Comparison of ENCODE assay signal across 8 mouse cellular contexts in genomic region chr11:69098039-69098761, GRCm38 (mm10). TPM values are rescaled to one million over a fixed set of nuclear protein-coding genes. Genes with fewer than 3 reads are reported as not detected.
A peak's percentile ranks its signal among the peaks of the same experiment; 100 is the strongest.
DNase-seq lines count a peak whose midpoint lies in the region; ATAC-seq and TF ChIP-seq lines count a peak whose summit lies in the region.

No protein-coding gene starts in this region.

- no peak for ATAC-seq in heart, embryonic 14.5 days (ENCODE audit: insufficient number of reproducible peaks, insufficient read depth, low FRiP score, low read depth)
- ATAC-seq in embryonic facial prominence, embryonic 15.5 days (ENCODE audit: insufficient number of reproducible peaks, low FRiP score, low TSS enrichment, low read depth) = no peak
- no peak for ATAC-seq in limb, embryonic 12.5 days (ENCODE audit: insufficient number of reproducible peaks, insufficient read depth, low FRiP score, low TSS enrichment, low read depth)

- no peaks in the 10 kb centered on the region for H3K9me3 ChIP-seq in heart, embryonic 14.5 days (ENCODE audit: control insufficient read depth, low read length)
- no peaks in the 10 kb centered on the region for H3K9me3 ChIP-seq in embryonic facial prominence, embryonic 15.5 days (replicated peaks)
- H3K9me3 ChIP-seq in limb, embryonic 12.5 days = no peaks in the 10 kb centered on the region

- no peak for DNase-seq in heart, postnatal 14 days
- DNase-seq in CD4-positive helper T cell, adult 2 months (ENCODE audit: low read depth, low spot score) = peak; percentile 85
- DNase-seq in urinary bladder, postnatal 10 days (ENCODE audit: low spot score) = no peak
- DNase-seq in frontal cortex, adult 2 months (ENCODE audit: extremely low spot score in 1 of 2, low spot score in 1 of 2) = no peak

- H3K36me3 ChIP-seq in heart, embryonic 14.5 days (ENCODE audit: control insufficient read depth, insufficient read depth, low read length) = peaks cover 29% of the 10 kb centered on the region
- H3K36me3 ChIP-seq in embryonic facial prominence, embryonic 15.5 days = peaks cover 28% of the 10 kb centered on the region
- H3K36me3 ChIP-seq in limb, embryonic 12.5 days = peaks cover 27% of the 10 kb centered on the region
- H3K36me3 ChIP-seq in small intestine, adult 2 months (ENCODE audit: control insufficient read depth, insufficient read depth, low read length) = peaks cover 28% of the 10 kb centered on the region

- H3K4me2 ChIP-seq in heart, embryonic 14.5 days (ENCODE audit: low read length) = peak overlapping the region; percentile 93
- peak overlapping the region; percentile 68 for H3K4me2 ChIP-seq in embryonic facial prominence, embryonic 15.5 days (replicated peaks)
- peak overlapping the region; percentile 98 for H3K4me2 ChIP-seq in limb, embryonic 12.5 days

- intact Hi-C loops in heart, postnatal 14 days (cut with DNase I) = loop anchor here (10.0 kb wide), 1 partner anchor 317 kb away; the partner anchor contains the start of gene Kdm6b

- TF ChIP-seq CTCF in small intestine, adult 2 months (IDR thresholded peaks at IDR 0.05; ENCODE audit: extremely low read depth, insufficient read length, insufficient replicate concordance, low read depth, low read length) = no peak

- H3K4me3 ChIP-seq in heart, embryonic 14.5 days (ENCODE audit: control insufficient read depth in 1 of 2, insufficient read depth in 1 of 2, low read depth in 1 of 2, low read length in 2 of 2) = peak overlapping the region; percentile 53 to 57; a peak in 3 of 4 replicates
- H3K4me3 ChIP-seq in embryonic facial prominence, embryonic 15.5 days (replicated peaks) = peak overlapping the region; percentile 60
- peak overlapping the region; percentile 49 for H3K4me3 ChIP-seq in limb, embryonic 12.5 days (replicated peaks)
- H3K4me3 ChIP-seq in small intestine, adult 2 months (ENCODE audit: low read depth, low read length) = peak overlapping the region; percentile 65

- no peak; the same call in 1 of the 2 replicates for TF ChIP-seq POLR2A in small intestine, adult 2 months (IDR thresholded peaks at IDR 0.05; ENCODE audit: low read depth, low read length)

- peak overlapping the region; percentile 88 for H3K9ac ChIP-seq in heart, embryonic 14.5 days (ENCODE audit: low read length)
- H3K9ac ChIP-seq in embryonic facial prominence, embryonic 15.5 days = no peak overlapping the region
- H3K9ac ChIP-seq in limb, embryonic 12.5 days (replicated peaks) = peak overlapping the region; percentile 65; the same call in 1 of the 2 replicates

- WGBS in heart, embryonic 14.5 days = 18% methylated on average over 8 of the region's 8 CpGs
- 24% methylated on average over 8 of the region's 8 CpGs for WGBS in embryonic facial prominence, embryonic 15.5 days
- 23% methylated on average over 8 of the region's 8 CpGs for WGBS in limb, embryonic 12.5 days
- 10% methylated on average over 8 of the region's 8 CpGs for WGBS in small intestine, adult 2 months

- H3K27ac ChIP-seq in heart, embryonic 14.5 days (replicated peaks in 1 of 2; ENCODE audit: control insufficient read depth in 1 of 2, insufficient read depth in 1 of 2, low read depth in 2 of 2, low read length in 2 of 2) = peak overlapping the region; percentile 89 to 99
- peak overlapping the region; percentile 97 for H3K27ac ChIP-seq in embryonic facial prominence, embryonic 15.5 days (replicated peaks)
- peak overlapping the region; percentile 81 for H3K27ac ChIP-seq in limb, embryonic 12.5 days
- H3K27ac ChIP-seq in small intestine, adult 2 months (ENCODE audit: insufficient read depth, low read depth, low read length) = peak overlapping the region; percentile 99

- H3K4me1 ChIP-seq in heart, embryonic 14.5 days (ENCODE audit: control insufficient read depth in 2 of 2, insufficient read depth in 2 of 2, low read length in 2 of 2) = peaks cover 29 to 45% of the 10 kb centered on the region in 2 experiments
- peaks cover 40% of the 10 kb centered on the region for H3K4me1 ChIP-seq in embryonic facial prominence, embryonic 15.5 days
- peaks cover 56% of the 10 kb centered on the region for H3K4me1 ChIP-seq in limb, embryonic 12.5 days (replicated peaks)
- H3K4me1 ChIP-seq in small intestine, adult 2 months (ENCODE audit: control insufficient read depth, insufficient read depth, insufficient read length, low read length) = peaks cover 26% of the 10 kb centered on the region; the same call in 1 of the 2 replicates

- H3K27me3 ChIP-seq in heart, embryonic 14.5 days (ENCODE audit: control insufficient read depth, insufficient read depth, low read length) = no peaks in the 10 kb centered on the region
- no peaks in the 10 kb centered on the region for H3K27me3 ChIP-seq in embryonic facial prominence, embryonic 15.5 days
- H3K27me3 ChIP-seq in limb, embryonic 12.5 days = no peaks in the 10 kb centered on the region
- no peaks in the 10 kb centered on the region for H3K27me3 ChIP-seq in small intestine, adult 2 months (ENCODE audit: control insufficient read depth, insufficient read depth, low read length)

RNA-seq across cellular contexts. Expression of gene Per1, which starts 3.2 kb away (rescaled TPM):
- 16.0 and 17.8 TPM in 2 replicates for polyA plus RNA-seq in heart, embryonic 14.5 days (2014; fragmentation: Nextera tagmentation; extraction: Ambion mirVana)
- 100 to 1,000 TPM; 100 to 103 TPM for total RNA-seq in heart, postnatal 14 days (2021)
- 29.6 and 34.4 TPM in 2 replicates for polyA plus RNA-seq in embryonic facial prominence, embryonic 15.5 days (2015; fragmentation: Nextera tagmentation; extraction: Ambion mirVana)
- polyA plus RNA-seq in limb, embryonic 12.5 days (2016; fragmentation: Nextera tagmentation; extraction: Ambion mirVana) = 7.2 and 10.4 TPM in 2 replicates
- polyA plus RNA-seq in small intestine, adult 2 months (2012; rRNA removed) = 5.4 and 13.9 TPM in 2 replicates
- polyA plus RNA-seq in frontal cortex, adult 2 months (2012; rRNA removed) = 42.7 and 55.8 TPM in 2 replicates

RNA-seq across cellular contexts. Expression of gene Vamp2, which starts 9.9 kb away (rescaled TPM):
- polyA plus RNA-seq in heart, embryonic 14.5 days (2014; fragmentation: Nextera tagmentation; extraction: Ambion mirVana) = 81.5 and 93.9 TPM in 2 replicates
- total RNA-seq in heart, postnatal 14 days (2021) = 10 to 100 TPM; 68.8 to 72.6 TPM
- polyA plus RNA-seq in embryonic facial prominence, embryonic 15.5 days (2015; fragmentation: Nextera tagmentation; extraction: Ambion mirVana) = 111 and 149 TPM in 2 replicates
- 68.0 and 79.5 TPM in 2 replicates for polyA plus RNA-seq in limb, embryonic 12.5 days (2016; fragmentation: Nextera tagmentation; extraction: Ambion mirVana)
- 33.5 and 84.4 TPM in 2 replicates for polyA plus RNA-seq in small intestine, adult 2 months (2012; rRNA removed)
- 1,200 and 1,339 TPM in 2 replicates for polyA plus RNA-seq in frontal cortex, adult 2 months (2012; rRNA removed)

RNA-seq across cellular contexts. Expression of gene Hes7, which starts 22.0 kb away (rescaled TPM):
- polyA plus RNA-seq in heart, embryonic 14.5 days (2014; fragmentation: Nextera tagmentation; extraction: Ambion mirVana) = 0.43 and 0.47 TPM in 2 replicates
- total RNA-seq in heart, postnatal 14 days (2021) = under 1 TPM; 0.14 to 0.32 TPM
- 0.55 and 0.64 TPM in 2 replicates for polyA plus RNA-seq in embryonic facial prominence, embryonic 15.5 days (2015; fragmentation: Nextera tagmentation; extraction: Ambion mirVana)
- 0.56 and 0.74 TPM in 2 replicates for polyA plus RNA-seq in limb, embryonic 12.5 days (2016; fragmentation: Nextera tagmentation; extraction: Ambion mirVana)
- 1.1 and 1.7 TPM in 2 replicates for polyA plus RNA-seq in small intestine, adult 2 months (2012; rRNA removed)
- polyA plus RNA-seq in frontal cortex, adult 2 months (2012; rRNA removed) = 0.78 and 0.86 TPM in 2 replicates

RNA-seq across cellular contexts. Expression of gene 9130213A22Rik, which starts 24.2 kb away (rescaled TPM):
- 0.28 and 1.2 TPM in 2 replicates for polyA plus RNA-seq in heart, embryonic 14.5 days (2014; fragmentation: Nextera tagmentation; extraction: Ambion mirVana)
- under 1 TPM; 0.33 to 0.44 TPM for total RNA-seq in heart, postnatal 14 days (2021)
- polyA plus RNA-seq in embryonic facial prominence, embryonic 15.5 days (2015; fragmentation: Nextera tagmentation; extraction: Ambion mirVana) = 0.35 and 0.51 TPM in 2 replicates
- polyA plus RNA-seq in limb, embryonic 12.5 days (2016; fragmentation: Nextera tagmentation; extraction: Ambion mirVana) = 0.22 and 0.76 TPM in 2 replicates
- polyA plus RNA-seq in small intestine, adult 2 months (2012; rRNA removed) = 0.29 and 0.38 TPM in 2 replicates
- polyA plus RNA-seq in frontal cortex, adult 2 months (2012; rRNA removed) = 1.8 and 1.9 TPM in 2 replicates

RNA-seq across cellular contexts. Expression of gene Aloxe3, which starts 27.5 kb away (rescaled TPM):
- polyA plus RNA-seq in heart, embryonic 14.5 days (2014; fragmentation: Nextera tagmentation; extraction: Ambion mirVana) = 0.09 and 0.15 TPM in 2 replicates
- total RNA-seq in heart, postnatal 14 days (2021) = not detected
- polyA plus RNA-seq in embryonic facial prominence, embryonic 15.5 days (2015; fragmentation: Nextera tagmentation; extraction: Ambion mirVana) = 7.6 and 8.9 TPM in 2 replicates
- polyA plus RNA-seq in limb, embryonic 12.5 days (2016; fragmentation: Nextera tagmentation; extraction: Ambion mirVana) = 0.58 and 0.77 TPM in 2 replicates
- polyA plus RNA-seq in small intestine, adult 2 months (2012; rRNA removed) = 0.13 and 1.2 TPM in 2 replicates
- polyA plus RNA-seq in frontal cortex, adult 2 months (2012; rRNA removed) = 5.1 and 8.0 TPM in 2 replicates
